Mouse (Mus musculus): ENCODE data around the gene Rab17.

- no peak for TF ChIP-seq CTCF (IDR thresholded peaks at IDR 0.05; ENCODE audit: extremely low read depth, insufficient read length, insufficient replicate concordance, low read depth, low read length)
- TF ChIP-seq POLR2A (IDR thresholded peaks at IDR 0.05; ENCODE audit: low read depth, low read length) = no peak
Measured at GRCm38 (mm10) chr1:91008746-91009145, 39.3 kb upstream of the Rab17 start.

All from small intestine, adult 2 months (tissue).